Mouse (Mus musculus) embryo, embryonic 9.5 days (tissue): ENCODE measurements around the gene Cd52.
"Not testable (repeated sequence)": the region's sequence is repeated elsewhere in the genome, so short reads cannot be mapped to it uniquely, and the experiment has no call there.

ENCODE experiments used
- DNase-seq: peaks from one replicate; pipeline ENCODE4 v3.0.0-alpha.2; 2017; ENCODE audit errors: extremely low spot score

Gene Cd52

DNA sequence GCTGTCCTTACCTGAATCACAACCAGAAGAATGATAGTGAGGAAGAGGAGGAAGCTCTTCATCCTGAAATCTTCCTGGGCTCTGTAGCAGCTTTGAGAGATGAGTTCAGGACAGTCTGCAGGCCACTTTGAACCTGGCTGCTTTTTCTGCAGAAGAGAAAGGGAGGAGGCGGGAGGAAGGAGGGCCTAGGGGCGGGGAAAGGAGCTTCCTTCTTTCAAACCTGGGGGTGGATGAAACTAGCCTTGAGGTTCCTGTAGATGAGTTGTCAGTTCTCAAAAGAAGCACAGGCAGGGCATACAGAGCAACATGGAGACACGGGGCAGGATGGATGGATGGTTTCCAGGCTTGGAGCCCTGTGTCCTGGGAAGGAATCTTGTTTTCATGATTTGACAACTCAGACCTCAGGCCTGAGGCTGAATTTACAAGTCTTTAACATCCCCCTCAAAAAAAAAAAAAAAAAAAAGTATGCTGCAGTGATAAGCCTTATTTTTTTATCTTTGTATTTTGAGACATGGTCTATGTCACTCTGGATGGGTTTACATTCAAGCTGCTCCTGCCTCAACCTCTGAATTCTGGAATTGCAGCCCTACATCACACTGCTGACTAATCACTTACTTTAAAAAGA, at the start of gene Cd52:
Gene Cd52 (minus strand): TSS at position 160 of the 625 bp plus-strand sequence.
- DNase-seq, result no peak

DNA sequence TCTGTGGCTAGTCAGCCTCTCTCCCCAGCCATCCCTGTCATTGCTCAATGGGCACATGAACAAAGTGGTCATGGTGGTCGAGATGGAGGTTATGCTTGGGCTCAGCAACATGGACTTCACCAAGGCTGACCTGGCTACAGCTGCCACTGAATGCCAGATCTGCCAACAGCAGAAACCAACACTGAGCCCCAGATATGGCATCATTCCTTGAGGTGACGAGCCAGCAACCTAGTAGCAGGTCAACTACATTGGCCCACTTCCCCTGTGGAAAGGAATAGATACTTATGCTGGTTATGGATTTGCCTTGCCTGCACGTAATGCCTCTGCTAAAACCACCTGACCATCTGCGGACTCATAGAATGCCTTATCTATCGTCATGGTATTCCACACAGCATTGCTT, 49.4 kb upstream of the Cd52 start:
- not testable (repeated sequence) for DNase-seq

DNA sequence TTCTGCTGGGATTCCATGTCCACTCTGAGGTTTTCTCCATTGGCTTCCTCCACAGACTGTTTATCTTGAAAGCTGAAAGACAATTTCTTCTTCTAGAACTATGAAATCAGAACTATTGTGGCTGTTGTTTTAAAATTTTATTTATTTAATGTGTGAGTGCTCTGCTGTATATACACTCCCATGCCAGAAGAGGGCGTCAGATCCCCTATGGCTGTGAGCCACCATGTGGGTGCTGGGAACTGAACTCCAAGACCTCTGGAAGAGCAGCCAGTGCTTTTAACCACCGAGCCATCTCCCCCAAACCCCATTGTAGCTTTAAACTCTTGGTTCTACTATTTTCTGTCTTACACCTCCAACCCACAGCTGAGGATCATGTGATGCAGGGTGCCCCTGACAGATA, 44.0 kb upstream of the Cd52 start:
- DNase-seq, result no peak

DNA sequence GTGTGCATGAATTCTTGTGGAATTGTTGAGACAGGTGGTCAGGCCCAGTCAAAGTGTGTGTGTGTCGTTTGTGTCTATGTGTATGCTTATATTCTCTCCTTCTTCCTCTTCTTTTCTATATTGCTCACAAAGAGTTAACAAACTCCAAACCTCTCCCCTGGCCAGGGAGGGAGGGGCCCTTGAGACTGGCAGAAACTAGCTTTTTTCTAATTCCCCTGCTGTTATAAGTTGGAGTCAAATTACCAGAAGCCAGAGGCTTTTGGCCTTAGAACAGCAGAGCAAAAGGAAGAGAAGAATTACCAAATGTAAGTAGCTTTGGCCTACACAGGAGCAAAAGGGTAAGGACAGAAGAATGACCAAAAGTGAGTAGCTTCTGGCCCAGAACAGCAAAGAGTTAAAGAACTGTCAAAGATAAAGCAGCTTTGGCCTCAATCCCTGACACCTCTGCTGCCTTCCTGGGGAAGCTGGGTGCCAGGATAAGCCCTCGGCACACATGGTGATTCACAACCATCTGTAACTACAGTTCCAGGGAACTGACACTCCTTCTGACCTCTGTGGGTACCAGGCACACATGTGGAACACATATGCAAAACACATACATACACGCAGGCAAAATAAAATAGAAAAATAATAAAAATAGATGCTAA, 41.5 kb upstream of the Cd52 start:
- no peak for DNase-seq

DNA sequence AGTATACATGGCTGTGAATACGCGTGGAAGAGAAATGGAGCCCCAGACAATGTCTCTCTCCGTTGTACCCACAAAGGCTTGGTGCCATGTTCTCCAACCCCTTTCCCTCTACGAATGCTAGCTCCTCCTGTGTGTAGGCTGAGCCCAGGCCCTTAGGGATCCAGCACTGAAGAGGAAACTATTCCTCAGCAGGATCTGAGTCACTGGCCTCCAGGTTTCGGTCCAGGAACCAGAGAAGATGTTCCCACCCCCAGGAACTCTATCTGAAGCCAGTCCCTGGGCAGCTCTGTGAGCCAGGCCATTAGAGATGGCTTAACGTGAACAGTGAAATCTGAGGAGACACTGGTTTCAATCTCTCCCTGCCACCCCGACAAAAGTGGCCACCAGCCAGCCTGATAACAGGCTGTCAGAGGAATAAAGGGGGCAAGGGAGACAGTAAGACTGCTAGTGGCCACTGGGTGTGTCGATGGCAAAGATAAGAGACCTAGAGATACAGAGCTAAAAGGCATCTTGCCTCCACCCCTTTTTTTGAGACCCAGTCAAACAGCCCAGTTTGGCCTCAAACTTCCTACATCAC, 37.7 kb upstream of the Cd52 start:
- no peak for DNase-seq

DNA sequence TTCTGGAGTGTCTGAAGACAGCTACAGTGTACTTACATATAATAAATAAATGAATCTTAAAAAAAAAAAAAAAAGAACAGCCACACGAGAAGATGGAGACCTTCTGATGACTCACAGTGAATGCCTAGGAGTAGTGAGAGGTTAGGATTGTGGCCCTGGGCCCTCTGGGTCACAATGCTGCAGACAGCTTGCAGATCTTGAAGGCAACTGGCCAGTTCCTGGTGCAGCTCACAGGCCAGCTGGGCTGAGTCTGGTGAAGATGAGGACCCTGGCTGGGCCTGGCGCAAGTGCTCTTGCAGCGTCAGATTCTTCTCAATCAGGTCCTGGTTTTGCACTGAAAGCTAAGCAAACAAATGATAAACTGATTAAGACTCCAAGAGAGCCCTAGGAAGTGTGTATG, 37.2 kb upstream of the Cd52 start:
- DNase-seq, result no peak

DNA sequence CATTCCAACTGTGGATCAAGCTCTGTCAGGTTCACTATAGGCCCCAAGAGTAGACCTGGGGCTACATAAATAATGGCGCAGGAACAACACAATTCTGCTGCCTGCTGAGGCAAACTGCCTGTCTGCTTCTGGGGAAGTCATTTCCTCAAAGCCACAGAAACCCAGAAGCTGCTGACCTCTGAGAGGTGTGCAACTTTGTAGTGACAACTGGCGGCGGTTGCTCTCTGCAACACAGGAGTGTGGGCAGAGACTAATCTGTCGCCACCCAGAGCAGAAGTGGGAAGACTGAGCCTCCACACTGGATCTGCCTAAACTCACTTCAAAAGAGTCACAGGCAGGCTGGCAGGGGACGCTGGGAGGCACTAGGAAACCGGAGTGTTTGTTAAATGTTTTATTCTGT, 34.6 kb upstream of the Cd52 start:
- no peak for DNase-seq

DNA sequence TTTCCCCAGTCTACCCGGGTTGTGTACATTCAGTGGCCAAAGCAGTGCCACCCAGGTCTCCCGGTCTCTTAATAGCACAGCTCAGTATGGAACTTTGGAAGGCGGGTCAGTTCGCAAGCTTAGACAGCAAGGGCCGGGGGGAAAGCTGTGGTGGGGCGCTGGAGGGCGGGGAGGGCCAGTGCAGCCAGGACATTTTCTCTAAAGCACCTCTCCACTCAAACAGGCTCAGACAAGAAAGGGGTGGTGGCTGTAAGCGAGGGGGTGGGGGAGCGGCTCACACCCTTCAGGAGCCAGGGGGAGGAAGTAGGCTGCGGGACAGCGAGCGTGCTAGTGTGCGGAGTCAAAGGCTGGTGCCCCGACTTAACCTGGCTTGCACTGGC, 34.1 kb upstream of the Cd52 start:
- no peak for DNase-seq

DNA sequence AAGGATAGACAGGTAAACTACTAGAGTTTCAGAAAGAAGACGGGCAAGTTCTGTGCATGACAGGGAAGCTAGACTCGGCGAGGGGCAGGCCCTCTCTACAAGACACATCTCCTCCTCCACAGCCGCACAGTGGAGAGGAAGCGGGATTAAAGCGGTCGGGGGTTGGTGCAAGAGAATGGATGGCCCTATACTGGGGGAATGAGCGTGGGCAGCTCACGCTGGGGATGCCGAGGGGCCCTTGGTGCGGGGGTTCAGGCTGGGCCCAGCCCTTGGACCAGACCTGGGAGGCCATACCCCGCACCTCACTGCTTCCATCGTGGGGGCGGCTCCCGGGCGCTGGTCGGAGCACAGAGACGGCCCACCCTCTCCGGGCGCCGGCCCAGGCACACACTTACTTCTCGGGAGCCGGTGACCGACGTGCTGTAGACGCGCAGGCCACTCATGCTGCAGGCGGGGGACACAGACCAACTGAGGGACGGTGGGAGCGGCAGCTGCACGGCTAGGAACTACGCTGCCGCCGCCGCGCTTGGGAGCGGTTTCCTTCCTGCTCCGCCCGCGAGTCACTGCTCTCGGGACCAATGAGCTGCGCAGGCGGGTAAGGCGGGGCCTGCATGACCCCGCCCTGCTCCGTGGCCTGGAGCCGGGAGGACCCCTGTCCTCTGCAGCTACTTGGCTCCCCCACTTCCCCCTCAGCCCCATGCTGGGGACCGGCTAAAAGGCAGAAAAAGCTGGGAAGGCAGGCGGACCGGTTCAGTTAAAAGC, 33.5 kb upstream of the Cd52 start, which contains the start of gene Sh3bgrl3:
Gene Sh3bgrl3 (minus strand): TSS at position 569 of the 762 bp plus-strand sequence.
- peak; percentile 88 for DNase-seq

DNA sequence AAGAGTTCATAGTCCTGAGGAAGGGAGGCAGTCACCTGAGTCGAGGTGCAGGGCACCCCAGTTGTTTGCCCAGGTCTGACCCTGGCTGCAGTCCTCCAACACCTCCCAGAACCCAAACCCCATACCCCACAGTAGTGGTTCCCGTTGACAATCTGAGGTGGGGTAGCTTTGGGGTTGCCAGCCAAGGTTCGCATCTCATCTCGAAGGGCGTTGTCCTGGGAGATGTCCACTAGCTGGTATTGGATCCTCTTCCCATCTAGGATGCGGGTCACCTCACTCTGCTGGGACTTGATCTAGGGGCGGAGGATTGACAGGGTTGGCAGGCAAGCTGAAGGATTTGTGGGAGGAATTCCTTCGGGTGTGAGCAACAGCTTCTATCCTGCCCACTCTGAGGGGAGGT, 32.9 kb upstream of the Cd52 start:
- DNase-seq, result no peak

DNA sequence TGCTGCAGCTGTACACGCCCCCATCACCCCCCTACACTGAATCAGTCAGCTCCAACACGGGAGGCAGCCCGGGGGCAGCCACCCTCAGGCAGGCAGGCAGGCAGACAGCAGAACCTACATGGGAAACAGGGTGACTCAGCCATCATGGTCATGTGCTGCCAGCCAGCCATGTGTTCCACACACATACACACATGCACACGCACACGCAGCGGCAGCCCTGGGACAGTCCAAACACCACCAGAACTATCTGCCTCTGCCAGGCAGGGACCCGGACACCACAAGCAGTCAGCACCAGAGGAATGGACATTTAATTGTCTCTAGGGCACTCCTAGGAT, 32.2 kb upstream of the Cd52 start:
- DNase-seq, result no peak

DNA sequence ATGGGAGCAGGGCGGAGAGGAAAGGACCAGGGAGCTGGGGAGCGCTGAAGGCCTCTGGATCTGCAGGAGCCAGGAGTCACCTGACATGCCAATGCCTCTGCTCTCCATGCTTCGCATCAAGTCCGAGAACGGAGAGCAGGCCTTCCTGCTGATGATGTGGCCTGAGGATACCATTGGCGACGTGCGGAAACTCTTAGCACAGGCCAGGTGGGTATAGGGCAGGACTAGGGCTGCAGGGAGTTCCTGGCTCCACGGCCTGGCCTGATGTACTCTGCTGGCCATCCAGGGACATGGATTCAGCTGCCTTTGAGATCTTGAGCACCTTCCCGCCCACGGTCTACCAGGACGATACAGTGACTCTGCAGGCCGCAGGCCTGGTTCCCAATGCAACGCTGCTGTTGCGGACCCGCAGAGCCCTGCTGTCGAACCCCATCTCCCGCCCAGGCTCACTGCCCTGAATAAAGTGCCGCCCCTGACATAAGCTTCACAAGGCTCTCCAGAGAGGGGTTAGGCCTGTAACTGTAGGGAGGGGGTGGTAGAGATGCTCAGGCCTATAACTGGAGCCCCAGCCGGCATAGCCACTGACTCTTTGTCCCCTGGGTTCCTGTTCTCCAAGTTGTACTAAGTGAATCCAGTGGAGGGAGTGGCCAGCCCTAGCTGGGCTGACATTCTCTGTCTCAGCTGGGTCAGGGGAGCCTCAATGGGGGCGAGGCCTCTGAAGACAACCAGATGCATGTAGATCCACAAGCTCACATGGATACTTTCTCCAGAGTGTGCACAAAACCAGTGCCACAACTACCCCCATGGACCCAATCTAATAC, 31.6 kb upstream of the Cd52 start:
- no peak for DNase-seq

DNA sequence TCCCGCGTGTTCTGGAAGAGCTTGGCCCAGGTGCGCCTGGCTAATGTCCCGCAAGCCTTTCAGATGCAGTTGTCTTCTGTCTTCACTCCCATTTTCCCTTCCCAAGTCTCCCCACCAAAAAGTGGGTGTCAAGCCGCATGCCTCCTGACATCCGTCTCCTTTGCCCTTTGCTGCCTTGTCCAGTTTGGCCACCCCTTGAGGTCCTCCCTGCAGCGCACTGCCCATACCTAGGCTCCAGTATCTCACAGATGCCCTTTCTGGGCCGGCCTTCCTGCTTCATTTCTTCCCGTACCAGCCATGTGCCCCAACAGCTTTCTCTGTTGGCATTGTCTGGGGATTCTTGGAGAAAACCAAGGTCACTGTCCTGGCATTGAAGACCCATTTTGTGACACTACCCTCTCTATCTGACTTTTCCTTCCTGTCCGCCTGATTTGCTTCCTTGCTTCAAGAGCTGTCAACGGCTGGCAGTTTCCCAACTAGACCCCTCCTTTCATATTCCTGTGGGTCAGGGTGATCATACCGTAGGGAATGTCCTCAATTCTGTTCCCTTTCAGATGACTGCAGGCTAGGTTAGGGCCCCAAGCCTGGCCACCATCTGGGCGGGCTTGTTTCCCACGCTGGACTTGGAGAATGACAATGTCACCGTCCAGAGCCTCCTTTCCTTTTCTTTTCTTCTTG, 30.6 kb upstream of the Cd52 start:
- no peak for DNase-seq

DNA sequence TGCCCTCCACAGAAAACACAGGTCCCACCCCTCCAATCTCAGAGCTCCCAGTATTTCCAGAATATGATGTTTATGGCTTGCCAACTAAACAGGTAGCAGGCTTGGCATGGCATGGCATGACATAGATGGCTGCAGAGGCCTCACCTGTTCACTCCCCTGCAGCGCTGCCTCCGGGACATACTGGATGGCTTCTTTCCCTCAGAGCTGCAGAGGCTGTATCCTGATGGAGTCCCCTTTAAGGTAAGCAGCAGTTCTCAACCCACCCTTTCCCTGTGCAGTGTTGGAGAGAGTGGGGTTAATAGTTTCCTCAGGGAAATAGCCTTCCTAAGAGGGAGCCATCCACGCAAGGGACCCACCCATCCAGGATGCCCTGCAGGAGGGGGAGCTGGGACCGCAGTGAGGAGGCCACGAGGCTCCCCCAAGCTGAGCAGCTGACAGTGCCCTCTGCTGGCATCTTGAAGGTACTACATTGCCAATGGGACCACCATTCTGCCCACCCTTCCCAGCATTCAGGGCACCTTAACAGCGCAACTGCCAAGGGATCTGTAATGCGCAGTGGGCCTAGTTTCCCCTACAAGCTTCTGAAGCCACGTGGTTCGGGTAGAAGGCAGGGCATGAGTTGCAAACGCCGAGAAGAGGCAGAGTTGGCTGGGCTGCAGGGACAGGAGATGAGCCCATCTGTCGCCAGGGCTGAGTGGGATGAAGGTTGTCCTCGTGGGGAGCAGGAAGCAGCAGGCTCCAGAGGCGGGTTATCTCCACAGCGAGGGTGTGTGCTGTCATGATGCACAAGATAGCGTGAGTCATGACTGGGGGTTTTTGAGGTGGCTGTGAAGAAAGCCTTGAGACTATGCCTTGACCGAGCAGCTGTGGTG, 29.0 kb upstream of the Cd52 start:
- DNase-seq, result peak; percentile 67

DNA sequence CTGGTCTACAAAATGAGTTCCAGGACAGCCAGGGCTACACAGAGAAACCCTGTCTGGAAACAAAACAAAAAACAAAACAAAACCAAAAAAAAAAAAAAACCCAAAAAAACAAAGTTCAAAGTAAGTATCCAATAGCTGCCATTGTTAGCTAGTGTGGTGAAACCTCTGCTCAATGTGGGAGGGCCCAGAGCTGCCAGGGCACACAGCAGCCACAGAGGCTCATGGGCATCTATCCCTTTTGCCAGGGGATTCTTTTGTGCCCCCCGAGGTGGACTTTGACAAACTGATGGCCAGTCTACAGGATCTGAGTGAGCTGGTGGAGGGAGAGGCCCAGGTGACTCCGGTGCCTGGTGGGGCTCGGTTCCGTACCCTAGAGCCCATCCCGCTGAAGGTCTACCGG, 28.3 kb upstream of the Cd52 start:
- DNase-seq, result no peak

DNA sequence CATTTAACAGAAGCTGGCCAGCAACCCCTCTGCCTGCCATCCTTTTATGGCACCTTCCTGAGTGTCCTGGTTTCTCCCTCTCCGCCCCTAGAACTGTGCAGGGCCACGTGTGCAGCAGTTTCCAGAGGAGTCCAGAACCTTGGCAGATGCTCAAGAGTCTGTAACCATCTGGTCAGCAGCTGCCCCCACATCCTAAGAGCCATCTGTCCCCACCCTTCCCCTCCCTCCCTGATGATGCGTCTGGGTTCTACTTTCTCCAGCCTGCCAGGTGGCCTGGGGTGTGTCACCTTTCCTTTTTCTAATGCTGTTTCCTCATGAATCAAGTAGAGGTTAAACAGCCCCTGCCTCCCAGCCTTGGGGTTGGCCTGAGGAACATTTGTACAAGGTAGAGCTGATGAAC, 27.4 kb upstream of the Cd52 start:
- DNase-seq, result no peak

DNA sequence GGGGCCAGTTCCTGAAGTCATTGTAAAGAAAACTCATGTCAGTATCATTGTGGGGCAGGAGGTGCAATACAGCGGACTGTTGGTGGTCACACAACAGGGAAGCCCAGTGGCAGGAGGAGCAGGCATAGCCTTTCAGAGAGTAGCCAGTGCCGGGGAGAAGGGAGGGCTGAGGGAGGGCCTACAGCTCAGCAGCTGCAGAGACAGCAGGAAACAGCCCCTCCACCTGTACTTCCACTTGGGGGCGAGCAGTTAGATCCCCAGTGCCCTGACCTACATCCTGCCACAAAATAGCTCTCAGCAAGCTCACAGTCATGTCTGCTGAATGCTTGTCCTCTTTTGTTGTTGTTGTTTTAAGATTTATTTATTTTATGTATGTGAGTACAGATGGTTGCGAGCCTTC, 26.7 kb upstream of the Cd52 start:
- no peak for DNase-seq

DNA sequence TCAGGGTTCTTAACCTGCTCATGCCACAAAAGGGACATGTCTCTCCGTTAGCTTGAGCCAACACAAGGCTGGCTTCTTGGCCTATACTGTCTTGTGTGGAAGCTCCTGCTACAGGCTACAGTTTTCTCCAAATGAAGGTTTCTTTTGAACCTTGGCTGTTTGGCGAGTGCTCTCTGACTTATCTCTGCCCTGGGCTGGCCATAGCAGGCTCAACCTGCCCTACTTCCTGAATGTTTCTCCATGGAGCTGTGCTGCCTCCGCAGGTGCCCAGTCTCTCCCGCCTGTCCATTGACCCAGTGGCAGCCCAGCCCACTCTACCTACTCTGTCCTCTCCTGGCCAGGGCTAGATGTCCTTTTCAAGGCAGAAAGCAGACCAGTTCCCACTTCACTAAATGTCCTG, 26.0 kb upstream of the Cd52 start:
- DNase-seq, result no peak

DNA sequence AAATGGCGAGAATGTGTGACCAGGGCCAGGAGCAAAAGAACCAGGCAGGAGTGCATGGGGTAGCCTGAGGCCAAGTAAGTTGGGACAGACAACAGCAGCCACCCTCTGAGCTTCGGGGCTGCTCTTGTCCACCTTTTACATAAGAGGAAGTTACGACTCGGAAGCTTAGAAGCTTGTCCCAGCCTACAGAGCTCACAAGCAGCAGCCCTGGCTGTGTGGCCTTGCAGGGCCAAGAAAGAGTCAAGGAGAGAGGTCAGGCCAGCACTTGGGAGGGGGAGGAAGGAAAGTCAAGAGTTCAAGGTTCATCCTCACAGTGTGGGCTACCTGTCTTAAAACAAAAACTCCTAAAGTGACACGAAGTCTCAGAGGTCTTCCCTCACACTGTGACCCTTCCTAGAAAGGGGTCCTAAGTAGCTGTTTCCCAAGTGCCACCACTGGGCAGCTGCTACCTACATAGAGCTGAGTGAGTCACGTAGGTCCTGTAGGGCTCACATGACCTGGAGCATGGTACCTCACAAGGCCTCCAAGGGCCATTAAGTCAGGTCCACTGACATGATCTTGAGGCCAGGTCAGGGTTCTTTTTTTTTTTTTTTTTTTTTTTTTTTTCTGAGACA, 25.4 kb upstream of the Cd52 start:
- no peak for DNase-seq

DNA sequence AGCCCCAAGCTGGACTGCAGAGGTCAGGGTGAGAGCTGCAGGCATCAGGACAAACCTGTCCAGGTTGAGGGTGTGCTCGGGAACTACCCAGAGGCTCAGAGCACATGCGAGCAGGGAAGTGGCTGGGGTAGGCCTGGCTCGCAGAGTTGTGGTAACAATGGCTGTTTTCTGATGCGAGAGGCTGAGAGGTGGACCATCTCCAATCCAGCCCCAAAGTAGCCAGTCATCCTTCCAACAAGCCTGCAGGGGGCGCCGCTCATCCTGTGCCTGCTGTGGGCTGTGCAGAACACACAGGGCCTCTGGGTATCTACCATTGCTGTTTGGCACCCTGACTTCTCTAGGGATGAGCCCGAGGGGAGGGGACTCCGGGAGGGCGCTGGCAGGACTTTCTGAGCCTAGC, 24.8 kb upstream of the Cd52 start:
- no peak for DNase-seq
